Mouse (Mus musculus): Measurements from ENCODE around the gene Taf10.

Taf10 gene

DNA sequence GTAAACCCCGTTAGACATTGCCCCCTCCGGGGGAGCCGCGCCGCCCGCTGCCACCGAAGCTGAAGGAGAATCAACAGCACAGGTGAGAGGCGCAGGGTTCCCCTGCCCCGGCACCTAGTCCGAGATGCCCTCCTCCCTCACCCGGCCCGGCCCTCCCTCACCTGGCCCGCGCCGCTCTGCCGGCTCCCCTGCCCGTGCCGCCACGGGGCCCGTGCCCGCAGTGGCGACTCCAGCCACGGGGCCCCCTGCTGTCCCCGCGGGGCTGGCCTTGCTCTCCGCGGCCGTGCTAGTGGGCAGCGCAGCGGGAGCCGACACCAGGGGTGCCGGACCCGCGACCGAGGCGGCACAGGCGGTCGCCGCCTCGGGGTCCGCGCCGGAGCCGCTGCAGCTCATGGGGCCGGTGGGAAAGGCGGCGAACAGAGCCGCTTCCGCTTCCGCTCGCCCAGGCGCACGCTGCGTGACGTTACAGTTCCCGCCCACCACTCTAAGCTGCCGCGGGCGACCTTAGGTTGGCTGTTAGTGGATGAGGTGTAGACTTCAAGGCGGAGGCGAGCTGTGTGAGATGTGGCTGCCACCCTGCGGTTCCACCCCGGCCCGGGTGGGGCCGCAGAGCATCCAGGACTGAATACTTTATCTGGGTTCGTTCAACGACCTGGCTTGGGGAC is at the start of gene Taf10:
TSS of gene Taf10 (minus strand) at position 436 of the 665 bp plus-strand sequence.
- DNase-seq (ENCODE audit: low spot score in 2 of 2): peak; percentile 81 to 83

GRCm38 (mm10) chr7:105793701-105794100 is 49.5 kb upstream of the Taf10 start:
- DNase-seq (ENCODE audit: low spot score in 2 of 2): no peak

- DNase-seq (ENCODE audit: low spot score in 2 of 2): no peak
Measured at GRCm38 (mm10) chr7:105791147-105791546, 47.0 kb upstream of the Taf10 start.

DNA sequence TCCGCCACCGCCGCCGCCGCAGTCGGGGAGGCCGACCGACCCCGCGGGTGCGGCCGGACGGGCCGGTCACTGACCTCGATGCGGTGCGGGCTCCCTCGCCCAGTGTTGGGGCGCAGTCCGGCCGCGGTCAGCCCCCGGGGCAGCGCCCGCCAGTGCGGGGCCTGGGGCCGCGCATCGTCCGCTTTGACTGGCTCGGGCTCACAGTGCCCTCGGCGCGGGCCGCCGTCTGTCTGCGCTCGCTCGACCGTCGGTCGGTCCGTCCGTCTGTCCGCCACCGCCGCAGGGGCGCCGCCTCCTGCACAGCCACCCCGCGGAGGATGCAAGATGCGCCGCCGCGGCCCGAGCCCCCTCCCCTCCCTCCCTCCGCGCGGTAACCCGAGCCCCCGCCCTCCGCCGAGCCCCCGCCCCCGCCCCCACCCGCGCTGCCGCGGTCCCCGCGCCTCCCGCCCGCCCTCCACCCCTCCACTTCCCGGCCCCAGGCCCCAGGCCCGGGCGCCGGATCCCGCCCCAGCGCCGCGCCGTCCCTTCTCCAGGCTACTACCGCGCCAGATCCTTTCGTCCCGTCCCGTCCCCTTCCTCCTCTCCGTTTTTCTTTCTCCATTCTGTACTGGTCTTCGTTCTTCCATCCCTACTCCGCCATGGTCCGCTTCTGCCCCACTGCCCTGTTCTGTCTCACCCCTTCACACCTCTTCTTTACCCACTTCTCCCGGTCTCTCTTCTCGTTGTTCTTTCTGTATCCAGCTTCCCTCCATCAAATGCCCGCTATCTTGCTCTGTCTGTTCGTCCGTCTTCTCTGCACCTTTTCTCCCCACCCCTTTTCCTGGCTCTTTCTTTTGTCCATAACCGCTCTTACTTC is 43.4 kb upstream of the Taf10 start, which contains the start of gene Dchs1:
TSS of gene Dchs1 (minus strand) at position 370 of the 856 bp plus-strand sequence.
- no peak for DNase-seq (ENCODE audit: low spot score in 2 of 2)

GRCm38 (mm10) chr7:105786506-105787284 is 42.5 kb upstream of the Taf10 start:
- no peak for DNase-seq (ENCODE audit: low spot score in 2 of 2)

GRCm38 (mm10) chr7:105784556-105784955 is 40.4 kb upstream of the Taf10 start:
- no peak for DNase-seq (ENCODE audit: low spot score in 2 of 2)

GRCm38 (mm10) chr7:105783861-105784260 is 39.7 kb upstream of the Taf10 start:
- DNase-seq (ENCODE audit: low spot score in 2 of 2): no peak

- no peak for DNase-seq (ENCODE audit: low spot score in 2 of 2)
Measured at GRCm38 (mm10) chr7:105778553-105779265, 34.5 kb upstream of the Taf10 start.

DNA sequence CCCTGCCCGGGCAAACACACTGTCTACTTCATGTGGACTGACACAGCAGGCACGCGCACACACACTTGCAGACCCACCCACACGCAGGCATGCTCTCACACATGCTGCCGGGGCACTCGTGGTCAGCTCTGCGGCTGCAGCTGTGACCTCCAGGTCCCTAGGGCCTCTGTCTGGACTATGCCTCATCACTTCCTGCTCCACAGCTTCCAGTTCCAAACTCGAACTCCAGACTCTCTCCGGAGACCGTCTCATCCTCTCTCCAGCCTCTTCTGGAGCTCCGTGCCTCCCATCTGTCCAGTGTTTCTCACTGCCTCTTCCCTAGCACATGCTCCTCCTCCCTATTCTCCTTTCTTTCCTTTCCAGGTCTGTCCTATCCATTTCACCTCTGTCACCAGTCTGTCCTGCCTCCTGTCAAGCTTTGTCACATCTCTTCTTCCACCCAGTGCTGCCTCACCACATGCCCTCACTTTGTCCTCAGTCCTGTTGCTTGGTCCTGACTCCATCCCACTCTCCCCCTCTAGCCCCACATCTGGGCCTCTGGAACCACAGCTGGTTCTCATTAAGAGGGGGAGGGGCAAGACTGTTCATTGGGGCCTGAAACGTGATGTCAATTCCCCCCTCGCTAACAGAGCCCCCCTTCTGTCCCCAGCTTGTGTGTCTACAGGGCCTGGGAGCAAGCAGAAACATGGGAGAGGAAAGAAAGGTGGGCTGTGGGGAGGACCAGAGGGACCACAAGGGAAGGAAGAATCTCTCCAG is 33.8 kb upstream of the Taf10 start:
- no peak for DNase-seq (ENCODE audit: low spot score in 2 of 2)

DNA sequence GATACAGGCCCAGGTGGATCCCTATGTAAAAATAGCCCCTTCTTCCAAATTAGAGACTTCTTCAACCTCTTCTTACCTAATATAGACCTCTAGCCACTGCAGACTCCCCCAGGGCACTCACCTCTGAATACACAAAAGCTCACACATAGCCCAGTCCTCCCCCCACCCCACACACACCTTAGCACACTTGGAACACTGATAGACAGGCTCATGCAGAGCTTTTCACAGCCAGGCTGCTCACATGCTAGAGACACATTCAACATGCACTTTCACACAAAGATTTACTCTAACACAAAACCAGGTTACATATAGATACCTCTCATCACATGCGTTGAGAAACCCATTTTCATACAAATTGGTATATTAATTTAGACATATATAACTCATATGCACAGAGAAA is 33.2 kb upstream of the Taf10 start:
- DNase-seq (ENCODE audit: low spot score in 2 of 2): no peak

- DNase-seq (ENCODE audit: low spot score in 2 of 2): no peak
Measured at GRCm38 (mm10) chr7:105776026-105776425, 31.9 kb upstream of the Taf10 start.

- DNase-seq (ENCODE audit: low spot score in 2 of 2): no peak
Measured at GRCm38 (mm10) chr7:105774661-105775060, 30.5 kb upstream of the Taf10 start.

GRCm38 (mm10) chr7:105773041-105773440 is 28.9 kb upstream of the Taf10 start:
- no peak for DNase-seq (ENCODE audit: low spot score in 2 of 2)

DNA sequence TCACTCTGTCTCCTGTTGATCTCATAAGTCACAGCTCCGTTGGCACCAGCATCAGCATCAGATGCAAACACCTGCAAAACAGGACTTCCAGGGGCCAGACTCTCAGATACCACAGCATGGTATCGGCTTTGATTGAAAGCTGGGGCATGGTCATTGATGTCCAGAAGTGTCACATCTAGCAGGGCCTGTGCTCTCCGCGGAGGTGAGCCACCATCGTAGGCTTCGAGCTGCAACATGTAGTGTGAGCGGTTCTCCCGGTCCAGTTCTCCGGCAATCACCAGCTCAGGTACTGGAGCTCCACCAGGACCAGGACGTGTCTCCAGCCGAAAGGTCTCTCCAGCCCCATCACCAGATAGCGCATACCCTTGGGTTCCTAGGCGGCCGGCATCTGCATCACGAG is 28.2 kb upstream of the Taf10 start:
- no peak for DNase-seq (ENCODE audit: low spot score in 2 of 2)

- no peak for DNase-seq (ENCODE audit: low spot score in 2 of 2)
Measured at GRCm38 (mm10) chr7:105769959-105770358, 25.8 kb upstream of the Taf10 start.

DNA sequence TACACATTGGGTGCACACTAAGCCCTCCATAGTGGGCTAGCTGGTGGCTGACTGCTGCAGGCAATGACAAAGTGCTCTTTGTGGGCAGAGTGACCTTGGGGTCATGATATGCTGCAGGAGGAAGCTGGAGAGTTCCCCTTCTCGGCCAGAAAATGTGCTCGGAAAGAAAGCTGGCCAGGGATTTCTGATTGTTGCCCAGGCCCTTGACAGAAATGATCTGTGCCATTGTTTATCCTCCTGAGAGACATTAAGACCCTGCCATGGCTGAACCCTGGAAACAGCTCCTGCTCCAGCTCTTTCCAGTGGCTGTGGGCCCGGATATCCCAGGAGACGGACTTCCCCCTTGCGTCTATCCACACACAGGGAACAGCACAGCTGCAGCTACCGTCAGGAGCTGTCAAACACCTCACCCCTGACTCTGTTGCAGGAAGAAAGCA is 23.6 kb upstream of the Taf10 start:
- DNase-seq (ENCODE audit: low spot score in 2 of 2): no peak

- DNase-seq (ENCODE audit: low spot score in 2 of 2): no peak
Measured at GRCm38 (mm10) chr7:105764331-105764730, 20.2 kb upstream of the Taf10 start.

- no peak for DNase-seq (ENCODE audit: low spot score in 2 of 2)
Measured at GRCm38 (mm10) chr7:105762517-105763270, 18.5 kb upstream of the Taf10 start.

DNA sequence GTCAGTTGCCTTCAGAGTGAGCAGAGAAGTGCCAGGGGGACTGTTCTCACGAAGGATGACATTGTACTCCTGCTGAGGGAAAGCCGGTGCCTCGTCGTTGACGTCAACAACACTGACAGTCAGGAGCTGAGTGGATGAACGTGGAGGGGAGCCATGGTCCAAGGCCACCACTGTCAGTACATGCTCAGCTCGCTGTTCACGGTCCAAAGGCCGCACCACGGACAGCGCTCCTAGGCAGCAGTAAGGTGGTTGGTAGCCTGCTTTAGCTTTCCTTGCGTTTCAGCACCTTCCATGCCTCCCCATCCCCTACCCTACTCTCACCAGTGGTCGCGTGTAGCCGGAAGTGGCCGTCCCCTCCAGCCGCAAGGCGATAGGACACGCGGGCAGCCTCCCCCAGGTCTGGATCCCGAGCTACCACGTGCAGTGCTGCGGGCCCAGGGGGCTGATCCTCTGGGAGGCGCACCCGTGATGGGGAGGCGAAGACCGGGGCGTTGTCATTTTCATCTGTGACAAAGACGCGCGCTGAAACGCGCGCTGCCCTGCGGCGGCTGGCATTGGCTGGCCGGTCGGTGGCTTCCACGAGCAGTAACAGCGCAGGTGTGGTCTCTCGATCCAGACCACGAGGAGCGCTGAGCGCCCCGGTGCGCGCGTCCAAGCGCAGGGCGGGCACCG is 17.8 kb upstream of the Taf10 start:
- DNase-seq (ENCODE audit: low spot score in 2 of 2): no peak

Measured in frontal cortex, postnatal 14 days (tissue).